Mouse (Mus musculus) right cerebral cortex, adult 2 months (tissue): Measurements from ENCODE around the gene Gm20388.

Source experiments
- DNase-seq, 2 experiments: peaks; one replicate each; pipeline ENCODE4 v3.0.0; 2021 to 2022; ENCODE audit warnings: low spot score in 2 of 2

The Gm20388 gene

DNA sequence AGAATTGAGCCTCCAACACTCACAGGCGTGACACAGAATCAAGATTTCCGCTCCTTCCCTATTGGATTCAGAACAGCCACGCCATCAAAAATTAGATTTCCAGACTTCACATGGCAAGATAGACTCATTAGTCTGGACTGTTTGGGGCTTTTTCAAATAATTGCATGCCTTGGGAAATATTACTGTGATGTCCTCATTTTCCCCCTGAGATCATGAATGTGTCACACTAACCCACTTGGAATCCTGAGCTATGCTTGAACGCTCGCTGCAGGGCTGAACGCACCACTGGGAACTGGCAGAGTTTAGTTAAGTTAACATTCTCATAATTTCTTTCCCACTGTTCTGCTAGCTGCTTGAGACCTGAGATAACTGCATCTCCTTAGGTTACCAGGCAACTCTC, 1329.0 kb downstream of the Gm20388 start:
- no peak for DNase-seq

DNA sequence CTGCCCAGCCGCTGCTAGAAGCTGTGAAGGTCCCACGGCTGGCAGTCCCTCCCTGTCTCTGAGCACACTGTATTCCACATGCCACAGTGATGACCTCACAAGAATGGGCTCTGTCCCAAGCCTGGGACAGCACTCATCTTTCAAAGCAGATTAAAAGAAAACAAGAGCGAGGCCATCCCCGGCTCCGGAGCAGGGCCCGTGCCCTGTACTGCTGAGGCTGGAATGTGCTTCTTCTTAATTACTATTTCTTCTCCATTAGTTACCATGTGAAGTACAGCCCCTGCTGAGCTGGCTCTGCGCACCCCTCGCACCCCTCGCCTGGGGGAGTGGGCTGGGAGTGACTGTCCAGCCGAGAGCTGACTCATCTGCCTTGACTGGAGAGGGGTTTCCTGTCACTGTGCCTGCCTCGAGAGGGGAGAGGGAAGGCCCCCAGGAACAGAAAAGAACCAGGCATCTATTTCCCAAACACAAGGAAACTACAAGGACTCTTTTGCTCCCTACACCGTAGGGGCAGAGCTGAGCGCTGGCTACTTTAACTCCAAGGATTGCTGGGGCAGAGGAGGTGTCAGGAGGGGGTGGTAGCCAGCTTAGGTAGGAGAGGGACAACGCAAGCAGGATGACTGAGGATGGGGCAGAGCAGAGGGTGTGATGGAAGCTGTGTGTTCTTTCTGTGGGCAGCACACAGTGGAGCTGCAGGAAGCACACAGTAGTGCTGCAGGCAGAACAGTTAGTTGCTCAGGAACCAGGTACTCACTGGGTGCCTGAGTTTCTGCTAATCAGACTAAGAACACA, 1331.3 kb downstream of the Gm20388 start:
- no peak for DNase-seq

DNA sequence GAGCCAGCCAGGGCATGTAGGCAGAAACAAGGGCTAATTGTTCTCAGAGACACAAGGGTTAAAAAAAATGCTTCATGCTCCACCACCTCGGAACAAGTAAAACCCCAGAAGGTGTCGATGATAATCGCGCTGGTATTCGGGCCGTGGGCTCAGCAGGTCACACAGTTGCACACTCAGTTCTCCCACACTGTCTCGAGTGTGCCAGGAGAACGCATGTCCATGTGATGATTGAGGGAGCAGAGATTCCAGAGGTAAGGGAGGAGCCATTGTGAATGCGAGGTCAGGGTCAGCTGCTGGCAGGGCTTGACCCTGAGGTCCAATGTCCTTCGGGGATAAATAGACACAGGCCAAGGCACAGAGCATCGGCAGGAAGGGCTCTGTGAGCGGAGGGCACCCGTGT, 1332.0 kb downstream of the Gm20388 start:
- no peak for DNase-seq

DNA sequence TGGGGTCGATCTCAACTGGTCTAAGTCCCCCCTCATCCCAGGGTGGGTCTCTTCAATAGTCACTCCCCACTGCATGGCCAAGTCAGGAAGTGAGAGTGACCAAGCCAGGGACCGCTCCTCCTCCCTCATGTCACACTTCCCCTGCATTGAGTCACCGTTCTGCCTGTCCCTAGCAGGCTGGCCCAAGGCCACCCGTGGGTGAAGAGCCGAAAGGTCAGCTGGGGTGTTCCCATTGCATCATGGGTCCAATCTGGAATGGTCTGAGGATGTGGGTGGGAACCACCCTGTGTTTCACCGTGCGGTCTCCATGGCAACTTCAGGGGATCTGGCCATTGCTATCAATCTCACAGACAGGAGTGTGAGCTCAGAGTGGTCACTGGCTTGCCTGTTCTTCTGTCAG, 1338.2 kb downstream of the Gm20388 start:
- DNase-seq = no peak

DNA sequence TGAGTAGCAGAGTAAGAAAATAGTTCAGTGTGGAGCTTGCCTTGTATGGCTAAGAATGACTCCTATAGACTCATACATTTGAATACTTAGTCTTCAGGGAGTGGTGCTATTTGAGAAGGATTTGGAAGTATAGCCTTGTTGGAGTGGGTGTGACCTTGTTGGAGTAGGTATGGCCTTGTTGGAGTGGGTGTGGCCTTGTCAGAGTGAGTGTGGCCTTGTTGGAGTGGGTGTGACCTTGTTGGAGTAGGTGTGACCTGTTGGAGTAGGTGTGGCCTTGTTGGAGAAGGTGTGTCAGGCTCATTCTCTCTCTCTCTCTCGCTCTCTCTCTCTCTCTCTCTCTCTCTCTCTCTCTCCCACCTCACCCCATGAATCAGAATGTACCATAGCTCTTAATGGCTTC, 1338.8 kb downstream of the Gm20388 start:
- DNase-seq = no peak

DNA sequence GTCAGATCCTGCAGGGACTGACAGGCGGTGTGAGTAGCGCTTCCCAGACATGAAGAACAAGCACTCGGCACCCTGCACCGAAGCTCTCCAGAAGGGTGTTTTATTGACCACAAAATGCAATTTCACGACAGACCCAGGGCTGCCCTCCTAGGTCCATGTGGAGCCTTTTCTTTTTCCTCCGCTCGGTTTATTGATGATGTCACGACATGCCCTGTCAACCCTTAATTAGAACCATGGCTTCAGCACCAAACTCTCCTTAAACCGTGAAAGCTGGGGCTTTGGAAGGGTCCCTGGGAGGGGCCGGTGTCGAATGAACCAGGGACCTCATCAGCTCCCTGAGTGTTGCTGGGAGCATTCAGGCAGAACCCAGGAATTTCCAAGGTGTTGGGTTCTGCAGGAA, 1340.4 kb downstream of the Gm20388 start:
- no peak for DNase-seq

DNA sequence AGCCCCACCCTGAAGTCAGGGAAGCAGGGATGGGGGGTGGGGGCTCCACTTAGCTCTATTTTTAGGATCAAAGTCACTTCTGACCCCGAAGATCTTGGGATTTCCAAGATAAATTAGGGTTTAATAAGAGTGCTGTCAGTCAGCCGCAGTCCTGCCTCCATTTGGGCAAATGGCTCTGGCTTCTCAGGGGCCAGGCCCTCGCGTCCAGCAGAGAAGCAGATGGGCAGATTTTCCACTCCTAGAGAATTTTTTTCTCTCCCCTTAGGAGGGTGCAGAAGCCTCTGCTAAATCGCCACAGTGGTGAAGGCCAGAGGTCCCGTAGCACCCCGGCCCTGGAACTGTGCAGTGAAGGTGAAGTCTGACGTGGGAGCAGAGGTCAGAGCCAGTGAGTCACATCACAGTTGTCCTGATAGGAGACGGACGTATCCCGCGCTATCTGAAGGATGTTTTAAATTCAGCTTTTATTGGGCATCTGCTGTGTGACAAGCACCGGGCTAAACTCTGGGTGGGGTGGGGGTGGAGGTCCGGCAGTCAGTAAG, 1345.2 kb downstream of the Gm20388 start:
- no peak for DNase-seq

DNA sequence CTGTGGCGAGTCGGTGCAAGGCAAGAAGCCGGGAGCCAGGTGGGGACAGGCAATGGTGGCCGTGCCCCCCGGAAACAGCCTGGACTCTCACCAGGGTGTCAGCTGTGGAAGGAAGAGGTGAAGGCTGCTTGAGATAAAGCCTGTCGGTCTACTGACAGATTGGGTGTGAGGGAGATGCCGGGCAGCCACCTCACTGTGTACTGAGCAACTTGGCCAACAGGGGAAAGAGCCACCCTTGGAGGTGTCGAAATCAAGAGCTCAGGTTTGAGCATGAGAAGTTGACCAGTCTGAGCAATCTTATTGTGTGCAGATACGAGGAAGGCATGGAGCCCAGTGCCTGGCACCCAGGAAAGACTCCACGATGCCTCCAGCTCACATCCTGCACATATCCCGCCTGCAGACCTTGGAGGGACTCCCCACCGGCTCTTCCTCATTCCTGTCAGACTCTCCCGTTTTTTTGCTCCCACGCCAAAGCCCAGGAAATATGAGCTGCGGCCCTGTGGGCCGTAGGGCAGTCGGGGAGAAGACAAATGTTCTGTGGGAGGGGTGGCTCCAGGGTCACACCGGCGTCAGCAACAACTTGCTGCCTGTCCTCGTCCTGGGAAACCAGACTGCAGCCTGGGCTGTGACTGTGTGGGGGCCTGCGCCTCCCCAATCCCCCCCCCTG, 1347.6 kb downstream of the Gm20388 start:
- DNase-seq = no peak

DNA sequence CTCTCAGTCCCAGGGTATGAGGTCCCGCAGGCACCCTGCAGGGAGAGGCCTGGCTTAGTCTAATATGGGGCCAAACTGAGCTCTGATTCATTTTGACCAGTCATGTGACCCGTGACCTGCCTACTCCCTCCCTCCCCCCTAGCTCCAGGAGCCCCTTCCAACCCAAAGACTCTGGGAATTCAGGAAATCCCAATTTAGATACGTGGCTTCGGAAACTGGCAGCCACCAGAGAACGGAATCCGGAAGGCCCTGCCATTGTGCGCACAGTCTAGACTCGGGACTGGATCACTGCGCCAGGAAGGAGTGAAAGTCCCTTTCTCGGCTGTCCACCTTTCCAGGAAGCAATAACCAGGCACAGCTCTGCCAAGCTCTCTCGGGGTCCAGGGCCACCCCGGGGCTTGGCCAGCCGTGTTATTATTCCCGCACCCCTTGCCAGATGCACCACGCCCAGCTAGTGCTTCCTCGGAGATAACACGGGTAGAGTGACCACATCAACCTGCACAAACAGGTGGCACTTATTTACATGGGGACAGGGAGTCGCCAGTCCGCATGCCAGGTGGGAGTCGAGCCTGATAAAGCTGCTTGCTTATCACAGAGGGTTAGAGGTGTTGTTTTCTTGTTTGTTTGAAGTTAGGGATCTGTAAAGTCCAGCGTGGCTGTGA, 1352.2 kb downstream of the Gm20388 start:
- DNase-seq = no peak

DNA sequence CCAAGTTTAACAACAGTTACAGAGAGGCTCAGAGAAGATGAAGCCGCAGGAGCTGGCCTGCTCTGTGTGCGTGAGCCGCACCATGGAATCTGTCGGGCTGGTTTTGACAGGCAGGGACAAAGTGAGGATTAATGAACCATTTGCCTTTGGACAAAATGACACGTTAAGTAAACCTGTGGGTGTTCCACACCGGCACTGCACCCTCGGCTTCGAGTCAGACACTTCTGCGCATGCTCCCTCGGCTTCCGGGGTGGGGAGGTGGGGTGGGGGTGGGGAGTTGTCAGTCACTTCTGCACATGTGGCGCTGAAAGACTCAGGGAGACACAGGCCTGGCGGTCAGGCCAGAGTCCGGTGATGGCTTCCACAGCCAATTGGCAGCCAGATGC, 1352.7 kb downstream of the Gm20388 start:
- DNase-seq = no peak

DNA sequence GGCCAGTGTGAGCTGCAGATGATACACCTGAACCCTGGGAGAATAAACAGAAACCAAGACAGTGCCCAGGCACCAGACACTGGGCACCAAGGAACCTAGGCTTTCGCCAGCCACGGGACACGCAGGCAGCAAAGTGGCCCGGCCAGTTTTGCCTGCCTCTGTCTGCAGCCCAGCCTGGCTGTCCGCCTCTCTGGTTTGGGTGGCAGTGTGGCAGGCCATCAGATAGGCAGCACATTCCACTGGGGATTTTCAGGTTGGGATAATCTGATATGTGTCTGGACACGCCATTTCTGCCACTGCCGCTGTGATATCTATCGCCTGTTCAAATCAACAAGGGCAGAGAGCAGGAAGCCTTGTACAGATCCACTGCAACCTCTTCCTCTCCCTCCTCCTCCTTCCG, 1353.6 kb downstream of the Gm20388 start:
- DNase-seq = no peak

DNA sequence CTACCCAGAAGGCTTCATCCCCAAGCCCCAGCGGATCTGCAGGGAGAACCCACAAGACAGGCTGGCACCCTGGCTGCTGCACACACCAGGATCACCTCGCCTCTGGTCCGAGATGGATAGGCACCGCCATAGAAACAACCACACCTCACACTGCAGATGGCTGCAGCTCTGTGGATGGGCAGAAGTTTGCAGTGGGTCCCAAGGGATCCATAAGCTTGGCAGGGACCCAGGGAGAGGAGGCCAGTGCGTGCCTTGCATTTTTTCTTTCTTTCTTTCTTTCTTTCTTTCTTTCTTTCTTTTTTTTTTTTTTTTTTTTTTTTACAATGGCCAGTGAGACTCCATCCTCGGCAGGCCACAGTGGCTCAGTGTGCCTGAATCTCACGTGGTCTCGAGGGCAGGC, 1360.9 kb downstream of the Gm20388 start:
- DNase-seq = no peak

DNA sequence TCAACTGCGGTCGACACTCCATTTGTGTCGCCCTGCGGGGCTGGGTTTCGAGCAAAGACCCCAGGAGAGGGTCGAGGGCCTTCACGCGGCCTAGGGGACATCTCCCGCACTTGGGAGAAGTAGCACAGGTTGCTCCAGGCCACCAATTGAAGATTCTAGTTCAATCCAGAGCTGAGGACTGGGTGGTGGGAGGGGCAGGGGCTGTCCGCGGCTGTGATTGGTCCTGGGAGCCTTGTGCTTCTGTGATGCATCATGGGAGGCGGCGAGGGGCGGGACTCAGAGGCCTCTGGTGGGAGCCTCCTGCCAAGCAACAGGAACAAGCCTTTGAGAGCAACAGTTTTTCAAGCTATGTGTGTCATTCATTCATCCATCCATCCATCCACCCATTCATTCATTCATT, 1362.6 kb downstream of the Gm20388 start:
- DNase-seq = no peak

DNA sequence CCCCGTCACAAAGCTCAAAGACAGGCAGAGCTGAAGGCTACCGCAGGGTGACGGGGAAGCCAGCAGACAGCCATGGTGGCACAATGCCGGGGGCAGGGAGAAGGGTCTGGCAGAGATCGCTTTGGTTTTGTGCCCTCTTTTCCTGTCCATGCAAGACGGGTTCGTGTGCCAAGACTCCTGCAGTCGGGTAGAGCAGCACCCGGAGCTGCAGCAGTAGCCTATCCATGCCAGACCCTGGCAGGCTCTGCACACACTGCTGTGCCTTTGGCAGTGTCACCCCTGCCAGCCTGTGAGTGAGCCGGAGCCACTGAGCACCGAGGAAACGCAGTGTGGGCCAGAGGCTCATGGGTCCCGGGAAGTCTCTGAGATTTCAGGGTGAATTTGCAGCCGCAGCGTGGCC, 1363.0 kb downstream of the Gm20388 start:
- no peak for DNase-seq

DNA sequence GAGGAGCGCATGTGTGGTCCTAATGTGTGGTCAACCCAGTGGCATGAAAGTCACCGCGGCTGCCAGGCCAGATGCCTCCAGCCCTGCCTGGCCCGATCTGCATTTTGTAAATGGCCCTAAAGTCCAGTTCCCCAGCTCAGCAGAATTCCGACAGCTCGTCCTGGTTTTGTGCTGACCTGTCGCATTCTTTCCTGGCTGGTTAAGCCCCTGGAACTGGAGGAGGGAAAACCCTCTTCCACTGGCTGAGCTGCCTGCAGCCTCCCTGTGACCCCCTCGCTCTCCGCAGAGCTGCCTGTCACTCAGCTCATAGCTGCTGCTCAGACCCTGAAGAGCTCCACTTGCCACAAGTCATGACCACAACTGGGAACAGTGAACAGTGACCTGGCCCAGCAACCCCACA, 1369.8 kb downstream of the Gm20388 start:
- DNase-seq = no peak

DNA sequence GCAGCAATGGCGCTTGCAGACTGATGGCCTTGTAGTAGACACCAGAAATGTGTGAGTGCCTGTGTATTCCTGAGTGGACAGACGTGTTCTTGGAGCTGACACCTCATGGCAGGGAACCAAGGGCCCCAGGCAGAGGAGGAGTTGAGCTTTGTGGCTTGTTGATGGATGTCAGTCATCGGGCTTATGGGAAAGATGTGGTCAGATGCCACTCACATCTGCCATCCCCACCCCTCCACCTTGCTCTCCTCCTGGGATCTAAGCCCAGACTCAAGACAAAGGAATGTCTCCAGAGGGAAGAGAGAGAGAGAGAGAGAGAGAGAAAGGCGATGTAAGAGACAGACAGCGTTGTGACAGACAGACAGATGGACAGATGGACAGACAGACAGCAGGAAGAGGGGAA, 1378.7 kb downstream of the Gm20388 start:
- DNase-seq = no peak

DNA sequence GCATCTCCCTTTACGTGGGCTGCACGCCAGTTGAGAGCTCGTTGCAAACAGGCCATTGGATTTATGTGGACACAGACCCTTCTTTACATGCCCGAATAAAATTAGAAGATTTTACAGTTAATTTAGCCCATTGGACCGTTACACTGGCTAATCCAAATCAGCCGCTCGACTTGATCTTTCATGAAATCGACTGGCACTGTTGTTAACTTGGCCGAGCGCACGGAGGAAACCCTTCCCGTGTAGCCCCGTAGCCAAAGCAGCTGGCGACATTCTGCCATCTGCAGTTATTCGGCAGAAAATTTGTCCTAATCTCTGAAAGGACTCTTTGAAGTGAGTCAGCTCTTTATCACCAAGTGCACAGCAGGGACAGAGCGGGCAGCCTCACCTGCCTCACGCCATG, 1379.9 kb downstream of the Gm20388 start:
- DNase-seq = no peak

DNA sequence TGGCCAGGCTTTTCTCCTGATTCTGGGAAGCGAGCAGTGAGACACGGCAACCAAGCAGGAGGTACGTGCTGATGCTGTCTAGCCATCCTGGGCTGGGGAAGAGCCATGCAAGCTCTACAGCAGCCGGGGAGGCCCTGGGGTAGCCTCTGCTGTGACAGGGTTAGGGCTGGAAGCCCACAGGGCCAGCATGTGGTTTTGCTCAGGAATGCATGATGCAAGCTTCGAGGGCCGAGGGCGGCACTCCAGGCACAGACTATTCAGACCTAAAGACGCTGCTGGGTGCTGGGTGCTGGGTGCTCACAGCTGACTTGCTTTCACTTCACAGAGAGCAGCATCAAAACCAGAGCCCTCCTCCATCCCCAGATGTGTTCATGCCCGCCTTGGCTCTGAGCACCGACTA, 1382.8 kb downstream of the Gm20388 start:
- DNase-seq = no peak

DNA sequence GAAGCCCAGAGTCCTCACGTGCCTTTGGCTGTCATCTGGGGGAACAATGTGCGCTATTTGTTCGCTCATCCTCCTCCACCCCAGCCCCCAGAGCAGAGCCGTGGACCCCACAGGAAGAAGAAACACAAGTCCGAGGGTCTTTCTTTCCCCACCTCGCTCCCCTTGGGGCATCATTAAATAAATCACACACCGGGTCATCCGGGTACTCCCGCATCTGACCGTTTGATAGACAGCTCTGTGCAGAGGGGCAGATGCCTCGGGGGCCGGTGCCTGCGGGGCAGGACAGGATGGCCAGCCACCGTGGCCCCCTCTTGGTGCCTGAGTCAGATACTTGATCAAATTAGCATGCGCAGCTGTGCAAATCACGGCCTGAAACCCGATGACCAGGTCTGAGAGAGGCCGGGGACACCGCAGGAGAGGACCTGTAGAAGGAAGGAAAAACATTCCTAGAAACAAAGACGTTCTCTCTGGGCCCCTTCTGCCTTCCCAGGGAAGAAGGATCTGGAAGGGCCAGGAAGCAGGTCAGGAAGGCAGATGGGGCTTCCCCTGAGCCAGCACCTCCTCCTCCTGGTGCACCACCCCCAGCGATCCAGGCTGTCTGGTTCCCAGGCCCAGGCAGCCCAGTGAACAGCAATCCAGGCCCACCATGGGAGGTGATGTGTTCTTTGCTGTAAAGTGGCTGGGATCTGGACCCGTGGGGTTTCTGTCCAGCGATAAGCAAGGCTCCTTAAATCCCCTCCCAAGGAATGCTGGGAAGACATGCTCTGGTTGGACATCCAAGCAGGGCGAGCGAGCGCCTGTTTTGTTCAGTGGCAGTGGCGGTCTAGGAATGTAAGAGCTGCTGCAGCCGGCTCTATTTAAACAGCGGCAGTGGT, 1383.8 kb downstream of the Gm20388 start:
- DNase-seq = no peak

DNA sequence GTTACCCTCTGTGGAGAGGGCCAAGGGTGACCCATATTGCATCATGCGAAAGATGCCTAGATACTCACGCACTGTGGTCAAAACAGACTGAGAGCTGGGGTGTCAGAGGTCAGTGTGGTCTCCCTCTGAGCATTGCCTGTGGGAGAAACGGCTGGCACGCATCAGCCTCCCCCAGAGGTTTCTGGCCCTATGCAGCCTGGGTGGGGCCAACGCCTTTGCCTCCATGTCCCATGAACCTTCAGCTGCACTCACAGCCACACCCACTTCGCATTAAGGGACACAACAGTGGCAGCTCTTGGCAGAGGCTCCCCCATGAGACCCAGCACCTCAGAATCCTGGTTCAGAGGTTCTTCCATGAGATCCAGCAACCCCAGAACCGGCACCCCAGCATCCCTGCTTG, 1385.4 kb downstream of the Gm20388 start:
- DNase-seq = no peak

DNA sequence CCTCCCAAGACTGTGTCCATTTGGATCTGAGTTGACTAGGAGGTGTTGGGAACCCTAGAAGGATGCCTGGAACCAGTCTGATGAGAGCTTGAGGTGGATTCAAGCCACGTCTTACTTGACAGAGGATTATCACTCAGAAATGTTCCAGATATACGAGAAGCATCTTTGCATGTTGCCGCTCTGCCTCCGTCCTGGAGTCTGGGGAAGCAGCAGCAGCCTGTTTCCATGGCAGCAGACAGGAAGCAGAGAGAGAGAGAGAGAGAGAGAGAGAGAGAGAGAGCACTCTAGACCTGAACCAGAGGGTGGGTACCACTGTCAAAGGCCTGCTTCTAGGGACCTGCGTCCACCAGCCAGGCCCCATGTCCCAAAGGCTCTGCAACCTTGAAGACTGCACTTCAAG, 1386.0 kb downstream of the Gm20388 start:
- DNase-seq = peak in 1 of 2 experiments; percentile 22

DNA sequence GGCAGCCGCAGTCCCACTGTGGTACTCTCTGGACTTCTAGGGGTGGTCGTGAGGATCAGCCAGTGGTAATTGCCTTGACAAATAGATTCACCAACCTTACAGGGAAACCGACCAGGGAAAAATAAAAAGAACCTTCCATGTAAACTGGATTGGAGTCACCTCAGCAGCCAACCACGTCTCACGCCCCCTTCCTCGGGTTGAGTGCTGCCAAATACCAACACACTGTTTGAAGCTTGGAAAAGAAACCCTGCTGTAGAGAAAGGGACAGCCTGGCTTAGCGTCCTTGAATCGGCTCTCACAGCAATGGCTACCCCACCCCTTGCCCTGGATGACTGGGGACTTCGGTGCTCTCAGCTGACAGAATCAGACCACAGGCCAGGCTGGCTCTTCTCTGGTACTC, 1386.7 kb downstream of the Gm20388 start:
- peak in 1 of 2 experiments; percentile 21 for DNase-seq
